Mouse (Mus musculus) right cerebral cortex, postnatal 10 days (tissue): ENCODE data around the gene Zfp119b.

Source experiments
- DNase-seq, 2 experiments: peaks; one replicate each; pipeline ENCODE4 v3.0.0; 2021; ENCODE audit warnings: low spot score in 2 of 2

Gene Zfp119b

DNA sequence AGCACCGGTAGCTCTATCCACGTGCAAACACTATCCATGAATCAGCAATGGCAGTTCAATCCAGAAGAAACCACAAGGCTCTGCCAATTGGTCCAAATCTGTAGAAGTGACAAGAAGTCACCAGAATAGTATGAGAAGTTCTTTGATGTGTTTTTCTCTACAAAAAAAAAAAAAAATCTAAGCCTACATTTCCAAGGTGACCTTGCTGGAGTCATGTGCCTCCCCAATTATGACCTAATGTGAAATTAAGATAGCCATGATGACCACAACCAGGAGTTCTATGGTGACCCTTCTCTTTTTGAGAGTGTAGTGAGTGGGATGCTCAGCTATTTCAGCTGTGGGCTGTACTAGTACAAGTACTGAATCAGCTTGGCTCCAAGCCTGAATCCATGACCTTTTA, at the start of gene Zfp119b:
TSS of gene Zfp119b (minus strand) at position 101 of the 400 bp plus-strand sequence.
- DNase-seq, result no peak

DNA sequence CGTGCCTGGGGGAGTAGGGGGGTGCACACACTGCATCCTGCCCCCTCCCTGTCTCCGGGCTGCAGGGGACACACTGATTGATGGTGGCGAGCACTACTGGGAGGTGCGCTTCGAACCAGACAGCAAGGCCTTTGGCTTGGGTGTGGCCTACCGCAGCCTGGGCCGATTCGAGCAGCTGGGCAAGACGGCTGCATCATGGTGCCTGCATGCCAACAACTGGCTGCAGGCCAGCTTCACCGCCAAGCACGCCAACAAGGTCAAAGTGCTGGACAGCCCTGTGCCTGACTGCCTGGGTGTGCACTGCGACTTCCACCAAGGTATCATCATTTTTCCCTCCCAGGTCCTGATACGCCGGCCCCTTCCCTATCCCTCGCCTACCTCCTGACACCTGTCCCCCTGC, 46.7 kb upstream of the Zfp119b start:
- DNase-seq, result no peak

GRCm38 (mm10) chr17:55990278-55990898, 41.1 kb upstream of the Zfp119b start:
- DNase-seq, result no peak

DNA sequence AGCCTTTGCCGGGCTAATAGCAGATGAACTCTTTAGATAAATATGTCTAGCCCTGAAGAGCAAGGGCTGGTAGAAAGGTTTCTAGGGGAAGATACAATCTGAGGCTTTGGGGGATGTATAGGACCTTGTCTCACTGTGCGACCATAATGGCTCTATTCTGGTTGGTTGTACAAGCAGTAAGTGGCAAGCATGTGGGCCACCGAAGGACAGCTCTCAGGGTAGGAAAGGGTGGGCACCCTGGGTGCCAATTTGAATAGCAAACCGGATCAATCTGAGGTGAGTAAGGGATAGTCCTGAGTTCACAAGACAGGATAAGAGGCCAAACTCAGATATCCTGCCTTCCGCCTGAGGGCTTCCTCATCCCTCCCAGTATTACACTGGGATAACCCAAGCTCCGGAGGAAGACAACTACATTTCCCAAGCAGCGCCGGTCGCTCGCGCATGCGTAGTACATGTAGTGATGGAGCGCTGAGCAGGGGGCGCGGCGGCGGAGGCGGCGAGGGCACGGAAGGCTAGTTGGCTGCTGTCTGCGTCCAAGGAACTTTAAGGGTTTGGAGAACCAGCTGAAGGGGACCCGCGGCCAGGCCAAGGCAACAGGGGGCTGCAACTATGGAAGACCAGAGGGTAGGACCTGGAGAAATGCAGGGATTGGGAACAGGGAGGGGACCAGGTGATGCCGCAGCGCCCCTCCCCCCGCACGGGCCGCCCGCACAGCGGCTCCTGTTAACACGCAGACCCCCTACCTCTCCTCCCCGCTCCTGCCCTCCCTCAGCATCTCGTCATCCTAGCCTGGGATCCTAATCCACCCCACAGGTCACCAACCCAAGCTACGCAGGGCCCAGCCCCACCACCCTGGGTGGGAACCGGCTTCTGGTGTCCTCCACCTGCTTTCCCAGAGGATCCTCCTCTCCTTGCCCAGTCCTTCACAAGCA, 37.0 kb upstream of the Zfp119b start, which contains the start of gene Fsd1:
TSS of gene Fsd1 (plus strand) at position 480 of the 932 bp plus-strand sequence.
- peak; percentile 92 to 93 for DNase-seq

- no peak for DNase-seq
Measured at GRCm38 (mm10) chr17:55977301-55977700, 28.0 kb upstream of the Zfp119b start.

GRCm38 (mm10) chr17:55976255-55976862, 27.1 kb upstream of the Zfp119b start:
- DNase-seq, result peak; percentile 77 to 86

DNA sequence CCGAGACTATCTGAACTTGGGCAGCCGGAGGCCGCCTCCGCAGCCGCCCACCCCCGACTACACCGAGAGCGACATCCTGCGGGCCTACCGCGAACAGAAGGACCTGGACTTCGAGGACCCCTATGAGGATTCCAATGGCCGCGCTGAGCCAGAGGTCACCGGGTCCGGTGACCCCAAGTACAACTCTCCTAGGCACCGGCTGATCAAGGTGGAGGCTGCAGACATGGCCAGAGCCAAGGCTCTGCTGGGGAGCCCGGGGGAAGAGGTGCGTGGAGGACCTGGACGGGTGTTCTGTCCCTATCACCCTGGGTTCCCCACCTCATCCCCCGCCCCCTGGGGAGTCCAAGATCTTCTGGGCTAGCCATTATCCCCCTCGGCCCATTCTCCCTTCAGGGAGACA, 22.2 kb upstream of the Zfp119b start:
- no peak for DNase-seq

DNA sequence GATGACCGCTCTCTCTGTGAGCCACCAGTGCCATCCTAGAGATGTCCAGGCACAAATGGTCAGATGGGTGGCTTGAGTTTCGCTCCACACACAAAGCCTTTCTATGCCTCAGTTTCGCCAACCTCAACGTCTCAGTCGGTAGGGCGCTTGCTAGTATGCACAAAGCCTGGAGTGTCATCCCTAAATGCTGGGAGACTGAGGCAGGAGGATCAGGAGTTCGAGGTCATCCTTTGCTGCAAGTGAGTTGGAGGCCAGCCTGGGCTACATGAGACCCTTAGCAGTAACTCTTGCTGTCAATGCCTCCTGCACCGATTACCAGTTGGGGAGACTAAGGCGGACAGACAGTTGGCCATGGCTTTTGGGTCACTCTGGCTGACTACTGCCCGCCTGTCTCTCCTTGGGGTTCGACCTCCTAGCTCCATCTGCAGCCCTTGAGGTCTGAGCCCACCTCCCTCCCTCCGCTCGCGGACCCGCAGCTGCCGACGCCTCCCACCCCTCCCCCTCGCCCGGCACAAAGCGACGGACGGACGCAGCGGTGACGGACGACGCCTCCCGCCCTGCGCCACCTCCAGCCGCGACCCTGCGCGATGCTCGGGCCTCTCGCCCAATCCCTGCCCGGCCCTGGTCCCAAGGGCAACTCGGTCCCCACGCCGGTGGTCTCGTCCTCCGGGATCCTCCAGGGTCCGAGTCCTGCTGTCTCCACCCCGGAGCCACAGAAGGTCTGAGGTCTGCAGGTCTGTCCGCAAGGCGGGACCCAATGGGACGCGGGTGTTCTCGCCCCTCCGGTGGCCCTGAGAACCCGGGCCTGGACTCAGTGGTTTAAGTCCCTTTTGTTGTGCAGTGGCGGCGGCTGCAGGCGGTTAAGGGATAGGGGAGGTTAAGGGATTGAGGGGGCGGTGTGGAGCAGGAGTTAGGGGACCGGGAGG, 20.9 kb upstream of the Zfp119b start, which contains the start of gene Shd:
TSS of gene Shd (plus strand) at position 502 of the 926 bp plus-strand sequence.
- DNase-seq, result peak; percentile 62 to 68

DNA sequence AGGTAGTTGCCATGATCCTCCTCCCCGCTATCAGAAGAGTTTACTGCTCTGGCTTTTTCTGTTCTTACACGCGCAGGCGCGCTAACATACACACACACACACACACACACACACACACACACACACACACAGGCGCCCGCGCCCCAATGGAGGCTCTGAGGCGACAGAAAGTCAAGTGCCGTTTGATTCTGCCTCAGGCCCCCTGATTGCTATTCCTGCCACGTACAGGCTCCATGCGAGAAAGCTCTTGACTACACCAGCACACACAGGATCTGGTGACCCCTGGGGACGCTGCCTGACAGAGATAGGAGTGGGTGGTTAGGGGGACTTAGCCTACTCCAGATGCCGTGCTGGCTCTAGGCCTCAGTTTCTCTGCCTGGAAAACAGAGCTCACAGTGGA, 20.3 kb upstream of the Zfp119b start:
- peak; percentile 75 to 80 for DNase-seq

GRCm38 (mm10) chr17:55968210-55968609, 18.9 kb upstream of the Zfp119b start:
- DNase-seq, result no peak

GRCm38 (mm10) chr17:55967186-55967585, 17.9 kb upstream of the Zfp119b start:
- peak in 1 of 2 experiments; percentile 33 for DNase-seq

DNA sequence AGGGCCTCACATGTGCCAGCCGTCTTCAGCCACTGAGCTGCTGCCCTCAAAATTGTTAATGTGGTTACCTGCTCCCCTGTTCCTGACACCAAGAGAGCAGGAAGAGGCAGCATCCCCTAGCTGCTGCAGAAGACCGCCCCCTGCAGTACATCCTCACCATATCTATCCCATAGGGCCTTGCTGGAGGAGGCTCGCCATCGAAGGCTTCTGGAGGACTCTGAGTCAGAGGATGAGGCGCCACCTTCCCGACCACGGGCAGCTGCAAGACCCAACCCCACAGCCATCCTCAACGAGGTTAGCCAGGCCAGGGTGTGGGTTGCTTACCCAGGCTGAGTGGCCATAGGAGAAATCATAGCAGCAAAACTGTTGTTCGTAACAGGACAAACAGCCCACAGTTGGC, 15.7 kb upstream of the Zfp119b start:
- DNase-seq, result peak in 1 of 2 experiments; percentile 31

DNA sequence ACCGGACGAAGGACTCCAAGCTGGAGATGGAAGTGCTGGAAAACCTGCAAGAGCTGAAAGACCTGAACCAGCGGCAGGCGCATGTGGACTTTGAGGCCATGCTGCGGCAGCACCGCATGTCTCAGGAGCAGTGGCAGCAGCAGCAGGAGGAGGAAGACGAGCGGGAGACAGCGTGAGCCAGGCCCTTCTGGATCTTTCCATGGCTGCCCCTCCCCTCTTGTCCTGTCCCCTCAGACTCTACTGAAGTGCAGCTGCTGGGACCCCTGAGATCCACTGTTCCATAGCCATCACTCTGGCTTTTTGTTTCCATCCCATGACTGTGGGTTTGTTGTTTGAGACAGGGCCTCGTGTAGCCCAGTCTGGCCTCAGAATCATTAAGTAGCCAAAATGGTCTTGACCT, 15.2 kb upstream of the Zfp119b start:
- DNase-seq, result peak in 1 of 2 experiments; percentile 22

GRCm38 (mm10) chr17:55963171-55963570, 13.9 kb upstream of the Zfp119b start:
- DNase-seq, result peak in 1 of 2 experiments; percentile 26

GRCm38 (mm10) chr17:55961631-55962030, 12.3 kb upstream of the Zfp119b start:
- DNase-seq, result peak in 1 of 2 experiments; percentile 35

DNA sequence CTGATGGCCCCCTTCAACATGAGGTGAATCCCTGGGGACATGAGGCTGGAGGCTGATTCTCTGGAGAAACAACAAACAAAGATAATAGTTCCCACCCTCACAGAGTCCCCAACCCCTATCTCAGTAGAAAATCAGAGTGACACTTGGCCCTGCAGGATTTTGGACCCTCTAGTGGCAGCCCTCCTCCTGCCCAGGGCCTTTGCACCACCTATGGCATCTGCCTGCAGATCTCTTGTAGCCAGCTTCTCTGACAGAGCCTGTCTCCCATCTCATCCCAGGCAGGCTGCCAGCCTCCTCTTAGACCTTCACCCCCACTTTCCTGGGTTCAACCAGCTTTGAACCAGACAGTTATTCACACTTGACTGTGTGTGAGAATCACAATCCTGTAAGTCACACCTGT, 11.5 kb upstream of the Zfp119b start:
- DNase-seq, result peak in 1 of 2 experiments; percentile 39

- DNase-seq, result peak in 1 of 2 experiments; percentile 47
Measured at GRCm38 (mm10) chr17:55959946-55960740, 10.8 kb upstream of the Zfp119b start.

DNA sequence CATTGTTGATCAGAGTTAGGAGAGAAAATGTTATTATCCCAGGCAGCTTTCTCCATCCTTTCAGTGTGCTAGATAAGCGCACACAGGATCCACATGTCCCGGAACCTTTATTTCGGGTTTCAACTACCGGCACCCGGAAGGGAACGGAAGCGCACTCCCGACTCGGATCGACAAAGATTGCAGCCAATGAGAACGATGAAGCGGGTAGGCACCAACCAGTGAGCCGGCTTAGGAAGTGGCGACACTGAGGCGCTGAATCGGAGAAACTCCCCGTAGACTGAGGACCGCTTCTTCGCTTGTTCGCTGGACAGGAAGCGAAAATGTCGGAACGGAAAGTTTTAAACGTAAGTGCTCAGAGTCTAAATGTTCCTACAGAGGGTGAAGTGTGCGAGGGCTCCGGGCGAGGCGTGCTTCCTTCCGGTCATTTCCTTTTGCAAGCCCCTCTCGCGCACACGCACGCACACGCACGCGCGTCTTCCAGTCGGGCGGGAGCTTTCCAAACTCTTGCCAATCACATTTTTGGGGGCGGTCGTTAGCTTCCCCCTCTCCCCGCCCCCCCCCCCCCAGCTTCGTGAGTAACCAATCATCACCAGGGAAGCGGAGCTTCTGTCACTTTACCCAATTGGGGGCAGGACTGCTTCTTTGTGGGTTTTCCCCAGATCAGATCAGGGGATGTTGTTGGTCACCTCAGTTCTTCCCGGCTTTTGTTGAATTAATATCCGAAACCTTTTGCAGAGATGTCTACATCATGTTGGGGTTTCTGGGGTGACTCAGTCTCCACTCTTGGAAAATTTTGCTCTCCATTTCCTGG, 9.8 kb upstream of the Zfp119b start, which contains the start of gene Yju2:
TSS of gene Yju2 (plus strand) at position 182 of the 811 bp plus-strand sequence.
- peak; percentile 95 to 97 for DNase-seq

DNA sequence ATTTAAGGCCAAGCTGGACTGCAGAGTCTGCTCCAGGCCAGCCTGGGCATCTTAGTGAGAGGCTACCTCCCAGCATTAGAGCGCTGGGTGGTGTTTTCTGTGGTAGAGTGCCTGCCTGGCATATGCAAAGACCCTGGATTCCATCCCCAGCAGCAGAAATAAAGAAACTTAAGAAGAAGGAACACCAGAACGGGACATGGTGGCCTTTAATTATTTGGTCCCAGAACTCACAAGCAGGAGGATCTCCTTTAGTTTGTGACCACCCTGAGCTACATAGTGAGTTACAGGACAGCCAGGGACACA, 9.2 kb upstream of the Zfp119b start:
- peak in 1 of 2 experiments; percentile 38 for DNase-seq
